Mouse (Mus musculus) induced T-regulatory cell, adult 2 months (primary cell): Measurements from ENCODE around the gene D630039A03Rik.
A peak's percentile ranks its signal among the peaks of the same experiment; 100 is the strongest.

Experiments used
- DNase-seq: peaks from one replicate; pipeline ENCODE4 v3.0.0-alpha.2; 2012; ENCODE audit warnings: low read depth

Gene D630039A03Rik

DNA sequence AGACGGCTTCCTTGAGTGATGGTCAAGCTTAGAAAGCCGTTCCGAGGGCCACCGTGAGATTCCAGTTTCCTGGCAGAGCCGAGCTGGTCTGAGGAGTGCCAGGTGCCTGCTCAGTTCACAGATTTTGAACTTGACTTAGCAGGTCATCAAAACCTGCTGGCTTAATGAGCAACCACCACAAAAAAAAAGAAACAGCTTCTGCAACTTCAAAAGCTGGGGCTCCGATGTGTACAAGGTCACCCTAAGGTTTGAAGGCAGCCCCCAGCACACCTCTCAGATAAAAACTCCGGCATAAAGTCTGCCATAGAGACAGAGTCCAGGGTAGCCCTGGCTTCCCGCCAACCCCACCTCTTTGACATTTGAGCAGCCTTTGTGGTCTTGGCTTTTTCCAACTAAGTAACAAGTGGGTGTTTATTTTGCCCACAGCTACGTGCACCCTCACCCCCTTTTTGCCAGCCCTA lies at the start of gene D630039A03Rik:
Gene D630039A03Rik, minus strand, starts transcription at position 97 of the 461 bp plus-strand sequence.
- peak; percentile 49 for DNase-seq

GRCm38 (mm10) chr4:57965516-57965915 lies 49.4 kb upstream of the D630039A03Rik start:
- no peak for DNase-seq

DNA sequence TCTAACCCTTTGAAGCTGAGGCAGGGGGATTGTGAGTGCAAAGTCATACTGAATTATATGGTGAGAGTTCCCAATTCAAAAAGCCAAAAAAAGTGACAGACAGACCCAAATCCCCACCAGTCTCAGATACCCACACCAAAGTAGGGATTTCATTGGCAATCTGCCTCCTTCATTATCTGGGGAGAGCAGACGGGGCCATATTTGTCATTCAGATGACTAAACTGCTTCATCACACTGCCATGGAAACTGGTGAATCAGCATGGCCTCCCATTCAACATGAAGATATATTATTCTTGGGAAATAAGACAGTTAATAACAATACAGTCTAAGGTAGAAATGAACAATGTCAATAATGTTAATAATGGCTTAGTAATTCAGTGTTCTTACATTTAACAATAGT lies 48.0 kb upstream of the D630039A03Rik start:
- no peak for DNase-seq

- DNase-seq, result peak; percentile 30
Measured at GRCm38 (mm10) chr4:57959056-57959455, 43.0 kb upstream of the D630039A03Rik start.

DNA sequence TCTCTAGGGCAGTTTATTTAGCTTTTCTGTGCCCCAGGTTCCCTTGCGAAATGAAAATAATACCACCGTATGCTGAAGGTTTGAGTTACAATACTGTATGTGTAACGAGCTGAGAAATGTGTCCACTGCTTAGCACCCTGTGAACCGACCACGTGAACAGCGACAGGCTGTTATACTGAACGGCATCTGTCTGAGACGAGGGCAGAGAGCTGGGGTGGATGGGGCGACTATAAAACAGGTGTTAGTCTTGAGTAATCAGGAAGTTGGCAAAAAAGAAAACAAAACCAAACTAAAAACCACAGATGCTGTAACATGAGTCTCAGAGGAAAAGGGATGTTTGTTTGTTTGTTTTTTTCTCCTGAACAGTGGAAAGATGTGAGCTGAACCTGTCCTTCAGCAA lies 42.0 kb upstream of the D630039A03Rik start:
- DNase-seq, result peak; percentile 65

DNA sequence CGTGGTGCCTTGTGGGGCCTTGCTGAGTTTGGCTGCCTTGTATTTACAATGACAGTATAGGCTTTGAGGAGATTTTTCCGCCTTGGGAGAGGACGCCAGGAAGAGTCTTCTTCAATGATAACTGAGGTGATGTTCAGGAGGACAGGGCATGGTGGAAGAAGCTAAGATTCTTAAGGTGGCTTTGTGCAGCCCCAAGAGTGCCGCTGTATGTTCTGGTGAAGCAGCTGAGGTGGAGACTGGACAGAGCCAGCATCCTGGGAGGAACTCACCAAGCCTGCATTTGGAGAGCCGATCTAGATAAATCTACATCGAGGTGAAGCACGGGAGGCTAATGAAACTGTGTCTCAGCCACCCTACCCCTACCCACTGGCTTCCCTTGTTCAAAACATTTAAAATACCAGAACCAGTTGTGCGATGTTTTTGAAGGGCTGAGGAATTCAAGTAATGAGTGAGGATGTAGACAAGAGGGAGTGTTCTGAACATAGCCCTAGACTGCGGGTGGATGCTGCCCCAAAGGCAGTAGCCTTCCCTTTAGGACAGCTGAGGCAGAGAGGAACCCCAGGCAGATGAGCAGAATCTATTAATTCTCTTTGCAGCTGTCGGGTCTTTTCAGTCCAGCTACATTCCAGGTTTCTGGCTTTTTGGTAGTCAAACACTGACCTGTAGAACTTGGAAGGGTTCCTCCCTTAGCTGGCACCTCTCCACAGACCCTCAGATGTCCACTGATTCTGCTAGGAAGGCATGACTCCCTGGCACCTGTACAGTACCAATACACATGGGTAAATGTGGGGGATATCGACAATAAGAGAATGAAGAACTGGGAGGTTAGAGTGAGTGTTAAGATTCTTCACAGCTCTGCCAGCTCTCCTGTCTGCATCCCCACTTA lies 41.3 kb upstream of the D630039A03Rik start:
- no peak for DNase-seq

GRCm38 (mm10) chr4:57956029-57956960 lies 40.2 kb upstream of the D630039A03Rik start, which contains the start of gene Txn1:
Gene Txn1 (minus strand): TSS chr4:57956411.
- DNase-seq, result peak; percentile 98

DNA sequence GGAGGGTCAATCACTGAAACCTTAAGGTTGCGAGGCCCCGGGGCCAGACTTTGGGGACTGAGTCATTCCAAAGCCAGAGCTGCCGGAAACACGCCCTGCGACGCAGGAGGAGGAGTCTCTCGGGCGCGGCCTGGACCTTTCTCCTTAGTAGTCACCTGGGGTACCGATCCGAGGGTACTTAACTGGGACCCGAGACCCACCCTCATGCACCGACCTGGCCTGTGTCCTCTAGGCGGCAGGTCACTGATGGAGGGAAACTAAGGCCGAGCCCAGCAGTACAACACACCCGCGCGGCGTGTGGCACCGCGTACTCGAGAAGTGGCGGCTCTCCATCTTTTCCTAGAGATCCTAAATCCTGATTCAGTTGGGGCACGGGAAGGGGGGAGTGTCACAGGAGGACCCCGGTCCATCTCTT lies 39.5 kb upstream of the D630039A03Rik start:
- peak; percentile 80 for DNase-seq

DNA sequence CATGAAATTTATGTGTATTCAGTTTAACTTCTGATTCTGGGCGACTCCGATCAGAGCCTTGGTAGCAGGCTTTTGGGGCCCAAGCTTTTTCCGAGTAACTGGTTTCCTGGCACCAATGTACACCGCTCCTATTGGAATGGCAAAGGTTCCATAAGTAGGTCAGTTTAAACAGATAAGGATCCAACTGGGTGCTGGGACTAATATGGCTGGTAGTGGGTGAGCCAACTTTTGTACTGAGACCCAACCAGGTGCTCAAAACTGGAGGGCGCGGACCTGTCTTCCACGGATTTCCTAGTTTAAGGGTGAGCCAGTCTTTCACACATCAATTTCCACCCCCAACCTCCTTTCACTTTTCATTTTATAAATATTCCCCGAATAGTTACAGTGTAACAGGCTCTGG lies 38.9 kb upstream of the D630039A03Rik start:
- DNase-seq, result no peak

DNA sequence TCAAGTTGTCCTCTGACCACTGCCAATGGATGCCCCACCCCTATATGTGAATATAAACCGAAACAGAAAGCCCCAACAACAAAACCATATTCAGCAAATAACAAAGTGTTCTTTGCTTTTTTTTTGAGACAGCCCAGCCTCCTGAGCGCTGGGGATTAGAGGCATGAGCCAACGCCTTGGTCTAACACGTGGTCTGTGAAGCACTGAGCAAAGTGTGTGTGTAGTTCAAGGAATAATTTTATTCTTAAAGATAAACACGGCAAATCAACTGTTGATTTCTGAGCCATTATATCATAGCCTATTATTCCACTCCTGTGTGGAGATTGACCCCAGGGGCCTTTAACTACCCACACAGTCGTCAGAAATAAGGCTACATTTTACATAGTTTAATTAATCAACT lies 38.5 kb upstream of the D630039A03Rik start:
- DNase-seq, result no peak

DNA sequence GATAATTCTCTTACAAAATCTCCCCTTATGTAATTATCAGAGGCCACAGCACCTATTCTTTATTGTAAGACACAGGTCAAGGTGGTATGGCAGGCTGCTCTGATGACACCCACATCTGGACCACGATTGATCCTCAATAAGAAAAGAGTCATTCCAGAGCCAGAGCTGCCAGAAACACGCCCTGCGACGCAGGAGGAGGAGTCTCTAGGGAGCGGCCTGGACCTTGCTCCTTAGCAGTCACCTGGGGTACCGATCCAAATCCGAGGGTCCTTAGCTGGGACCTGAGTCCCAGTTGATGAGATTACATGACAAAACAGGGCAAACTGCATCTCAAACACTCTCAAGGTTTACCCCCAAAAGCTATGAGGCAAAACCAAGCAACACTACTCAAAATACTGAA lies 37.7 kb upstream of the D630039A03Rik start:
- DNase-seq, result peak; percentile 16

- DNase-seq, result peak; percentile 31
Measured at GRCm38 (mm10) chr4:57952891-57953290, 36.8 kb upstream of the D630039A03Rik start.

DNA sequence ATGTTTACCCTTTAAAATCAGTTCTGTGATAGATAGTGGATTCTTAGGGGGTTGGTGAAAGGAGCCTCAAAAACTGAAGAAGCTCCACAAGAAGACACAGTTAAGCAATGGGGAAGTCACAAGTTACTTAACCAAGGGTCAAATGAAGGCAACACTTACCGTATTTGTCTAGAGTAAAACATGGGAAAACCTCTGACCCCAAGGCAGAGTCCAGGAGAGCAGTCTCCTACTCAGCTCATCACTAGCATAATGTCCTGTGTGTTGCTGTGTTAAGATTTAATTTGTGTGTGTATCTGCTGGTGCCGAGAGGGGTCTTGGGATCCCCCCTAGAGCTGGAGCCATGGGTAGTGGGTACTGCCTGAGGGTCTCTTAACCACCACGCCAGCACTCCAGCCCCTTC lies 36.3 kb upstream of the D630039A03Rik start:
- no peak for DNase-seq

- no peak for DNase-seq
Measured at GRCm38 (mm10) chr4:57949866-57950265, 33.8 kb upstream of the D630039A03Rik start.

- DNase-seq, result no peak
Measured at GRCm38 (mm10) chr4:57947476-57947875, 31.4 kb upstream of the D630039A03Rik start.

GRCm38 (mm10) chr4:57947036-57947435 lies 30.9 kb upstream of the D630039A03Rik start:
- DNase-seq, result no peak

DNA sequence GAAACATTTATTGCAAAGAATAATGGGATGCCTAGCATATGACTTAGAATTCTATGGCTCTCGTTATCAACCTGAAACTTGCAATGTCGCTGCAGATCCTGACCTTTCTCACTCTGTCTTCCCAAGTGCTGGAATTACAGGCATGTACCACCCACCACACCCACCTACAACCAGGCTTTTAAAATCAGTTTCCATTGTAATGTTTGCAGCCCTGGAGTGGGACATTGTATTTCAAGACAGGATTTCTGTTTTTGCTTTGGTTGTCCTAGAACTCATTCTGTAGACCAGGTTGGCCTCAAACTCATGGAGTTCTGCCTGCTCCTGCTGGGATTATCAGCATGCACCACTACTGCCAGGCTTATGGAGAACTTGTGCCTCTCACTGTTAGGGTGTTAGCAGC lies 26.8 kb upstream of the D630039A03Rik start:
- no peak for DNase-seq

GRCm38 (mm10) chr4:57940631-57941030 lies 24.5 kb upstream of the D630039A03Rik start:
- no peak for DNase-seq

GRCm38 (mm10) chr4:57937292-57937691 lies 21.2 kb upstream of the D630039A03Rik start:
- DNase-seq, result no peak

- DNase-seq, result no peak
Measured at GRCm38 (mm10) chr4:57934181-57934580, 18.1 kb upstream of the D630039A03Rik start.

DNA sequence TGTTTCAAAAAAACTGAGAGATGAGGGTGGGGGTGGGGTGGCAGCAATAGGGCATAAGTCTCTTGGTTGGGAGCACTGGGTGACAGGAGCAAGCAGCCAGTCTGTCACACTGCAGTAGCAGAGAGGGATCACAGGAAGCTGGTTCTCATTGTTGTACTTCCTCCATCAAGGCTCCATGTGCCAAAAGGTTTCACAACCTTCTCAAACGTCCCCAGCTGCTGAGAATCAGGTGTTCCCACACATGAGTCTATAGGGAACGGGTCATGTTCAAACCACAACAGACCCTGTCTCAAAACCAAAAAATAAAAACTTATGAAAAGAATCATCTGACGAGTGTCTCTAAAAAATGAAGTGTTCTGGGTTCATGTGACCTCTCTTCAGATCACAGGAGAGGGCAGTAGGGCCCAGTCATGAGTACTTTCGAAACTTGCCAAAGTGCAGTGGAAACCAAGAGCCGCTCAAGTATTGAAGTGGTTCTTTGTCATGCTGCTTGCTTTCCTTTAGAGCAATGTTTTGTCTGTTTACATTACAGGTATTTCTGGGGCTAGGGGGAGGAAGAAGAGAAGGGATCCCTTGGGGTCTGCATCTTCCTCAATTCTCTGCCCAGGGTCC lies 14.6 kb upstream of the D630039A03Rik start:
- DNase-seq, result no peak
